Mouse (Mus musculus): ENCODE data around the gene Poc1a. TPM values are rescaled to one million over a fixed set of nuclear protein-coding genes. Genes with fewer than 3 reads are reported as not detected.

The Poc1a gene
- polyA plus RNA-seq, 1 experiment, result 7.6 TPM

GRCm38 (mm10) chr9:106306662-106307351 lies 25.9 kb downstream of the Poc1a start:
- Histone ChIP-seq H3ac (ENCODE audit: control insufficient read depth, insufficient read length) (no peak overlapping the region), H3K4me2 (ENCODE audit: low read depth) (no peak overlapping the region), H3K27me3 (ENCODE audit: control insufficient read depth, insufficient read depth, insufficient read length) (no peaks in the 10 kb centered on the region), H3K36me3 (ENCODE audit: control insufficient read depth, insufficient read depth) (no peaks in the 10 kb centered on the region), H3K79me2 (ENCODE audit: control insufficient read depth, insufficient read depth) (no peaks in the 10 kb centered on the region), H3K4me3 (no peak overlapping the region)
- TF ChIP-seq CEBPB (IDR thresholded peaks at IDR 0.05; ENCODE audit: insufficient read depth, poor library complexity, severe bottlenecking), result no peak
- no peak for TF ChIP-seq POLR2A (IDR thresholded peaks at IDR 0.05; ENCODE audit: insufficient read length, low read depth)
- no peak for TF ChIP-seq MYOG (IDR thresholded peaks at IDR 0.05; ENCODE audit: control insufficient read depth in 1 of 3, insufficient read depth in 1 of 3, insufficient read length in 2 of 3, low read depth in 2 of 3)
- no peak for TF ChIP-seq MAX (IDR thresholded peaks at IDR 0.05; ENCODE audit: low read depth)
- no peak for TF ChIP-seq REST (IDR thresholded peaks at IDR 0.05; ENCODE audit: insufficient read depth, insufficient read length)
- no peak for TF ChIP-seq MYOD1 (IDR thresholded peaks at IDR 0.05; ENCODE audit: control insufficient read depth in 1 of 3, insufficient read length in 2 of 3, low read depth in 2 of 3)
- TF ChIP-seq E2F4 (IDR thresholded peaks at IDR 0.05; ENCODE audit: insufficient read depth), result no peak
- no peak for TF ChIP-seq TCF3 (IDR thresholded peaks at IDR 0.05; ENCODE audit: insufficient read length, low read depth)
- no peak for TF ChIP-seq SRF (IDR thresholded peaks at IDR 0.05; ENCODE audit: control insufficient read depth, insufficient read length, low read depth)
- no peak for TF ChIP-seq USF1 (IDR thresholded peaks at IDR 0.05; ENCODE audit: low read depth)
- no peak for TF ChIP-seq TCF12 (IDR thresholded peaks at IDR 0.05; ENCODE audit: insufficient read depth, poor library complexity, severe bottlenecking)
- no peak for TF ChIP-seq POLR2AphosphoS2 (IDR thresholded peaks at IDR 0.05; ENCODE audit: insufficient read length, low read depth)

- H3K4me3 ChIP-seq, result no peak overlapping the region
- TF ChIP-seq POLR2A (IDR thresholded peaks at IDR 0.05; ENCODE audit: insufficient read length, low read depth) (no peak), USF1 (IDR thresholded peaks at IDR 0.05; ENCODE audit: low read depth) (no peak), MYOG (IDR thresholded peaks at IDR 0.05; ENCODE audit: control insufficient read depth in 1 of 3, insufficient read depth in 1 of 3, insufficient read length in 2 of 3, low read depth in 2 of 3) (no peak)
- H3ac ChIP-seq (ENCODE audit: control insufficient read depth, insufficient read length), result no peak overlapping the region
- no peaks in the 10 kb centered on the region for H3K27me3 ChIP-seq (ENCODE audit: control insufficient read depth, insufficient read depth, insufficient read length)
- H3K4me2 ChIP-seq (ENCODE audit: low read depth), result no peak overlapping the region
- no peaks in the 10 kb centered on the region for H3K36me3 ChIP-seq (ENCODE audit: control insufficient read depth, insufficient read depth)
- H3K79me2 ChIP-seq (ENCODE audit: control insufficient read depth, insufficient read depth), result no peaks in the 10 kb centered on the region
Observed at GRCm38 (mm10) chr9:106308151-106308550, 27.3 kb downstream of the Poc1a start.

GRCm38 (mm10) chr9:106308555-106308954 lies 27.7 kb downstream of the Poc1a start:
- no peak overlapping the region for H3ac ChIP-seq (ENCODE audit: control insufficient read depth, insufficient read length)
- H3K4me3 ChIP-seq, result no peak overlapping the region
- H3K27me3 ChIP-seq (ENCODE audit: control insufficient read depth, insufficient read depth, insufficient read length), result no peaks in the 10 kb centered on the region
- no peaks in the 10 kb centered on the region for H3K36me3 ChIP-seq (ENCODE audit: control insufficient read depth, insufficient read depth)
- TF ChIP-seq SRF (IDR thresholded peaks at IDR 0.05; ENCODE audit: control insufficient read depth, insufficient read length, low read depth), result no peak
- TF ChIP-seq MYOD1 (IDR thresholded peaks at IDR 0.05; ENCODE audit: control insufficient read depth in 1 of 3, insufficient read length in 2 of 3, low read depth in 2 of 3), result no peak
- no peak for TF ChIP-seq USF1 (IDR thresholded peaks at IDR 0.05; ENCODE audit: low read depth)
- TF ChIP-seq E2F4 (IDR thresholded peaks at IDR 0.05; ENCODE audit: insufficient read depth), result no peak
- no peak for TF ChIP-seq POLR2AphosphoS2 (IDR thresholded peaks at IDR 0.05; ENCODE audit: insufficient read length, low read depth)
- no peak for TF ChIP-seq TCF3 (IDR thresholded peaks at IDR 0.05; ENCODE audit: insufficient read length, low read depth)
- no peak for TF ChIP-seq POLR2A (IDR thresholded peaks at IDR 0.05; ENCODE audit: insufficient read length, low read depth)
- H3K79me2 ChIP-seq (ENCODE audit: control insufficient read depth, insufficient read depth), result no peaks in the 10 kb centered on the region
- H3K4me2 ChIP-seq (ENCODE audit: low read depth), result no peak overlapping the region

GRCm38 (mm10) chr9:106308983-106309382 lies 28.1 kb downstream of the Poc1a start:
- no peak for TF ChIP-seq SRF (IDR thresholded peaks at IDR 0.05; ENCODE audit: control insufficient read depth, insufficient read length, low read depth)
- no peak overlapping the region for H3K4me3 ChIP-seq
- H3K79me2 ChIP-seq (ENCODE audit: control insufficient read depth, insufficient read depth), result no peaks in the 10 kb centered on the region
- H3K27me3 ChIP-seq (ENCODE audit: control insufficient read depth, insufficient read depth, insufficient read length), result no peaks in the 10 kb centered on the region
- H3K36me3 ChIP-seq (ENCODE audit: control insufficient read depth, insufficient read depth), result no peaks in the 10 kb centered on the region
- H3K4me2 ChIP-seq (ENCODE audit: low read depth), result no peak overlapping the region
- no peak overlapping the region for H3ac ChIP-seq (ENCODE audit: control insufficient read depth, insufficient read length)

GRCm38 (mm10) chr9:106309859-106310258 lies 29.0 kb downstream of the Poc1a start:
- no peak overlapping the region for H3ac ChIP-seq (ENCODE audit: control insufficient read depth, insufficient read length)
- H3K79me2 ChIP-seq (ENCODE audit: control insufficient read depth, insufficient read depth), result no peaks in the 10 kb centered on the region
- no peak overlapping the region for H3K4me3 ChIP-seq
- no peaks in the 10 kb centered on the region for H3K36me3 ChIP-seq (ENCODE audit: control insufficient read depth, insufficient read depth)
- no peak for TF ChIP-seq MYOD1 (IDR thresholded peaks at IDR 0.05; ENCODE audit: control insufficient read depth in 1 of 3, insufficient read length in 2 of 3, low read depth in 2 of 3)
- TF ChIP-seq REST (IDR thresholded peaks at IDR 0.05; ENCODE audit: insufficient read depth, insufficient read length), result no peak
- no peak for TF ChIP-seq MAX (IDR thresholded peaks at IDR 0.05; ENCODE audit: low read depth)
- no peak for TF ChIP-seq USF1 (IDR thresholded peaks at IDR 0.05; ENCODE audit: low read depth)
- no peak for TF ChIP-seq POLR2AphosphoS2 (IDR thresholded peaks at IDR 0.05; ENCODE audit: insufficient read length, low read depth)
- no peak for TF ChIP-seq E2F4 (IDR thresholded peaks at IDR 0.05; ENCODE audit: insufficient read depth)
- TF ChIP-seq CEBPB (IDR thresholded peaks at IDR 0.05; ENCODE audit: insufficient read depth, poor library complexity, severe bottlenecking), result no peak
- no peak for TF ChIP-seq SRF (IDR thresholded peaks at IDR 0.05; ENCODE audit: control insufficient read depth, insufficient read length, low read depth)
- TF ChIP-seq TCF3 (IDR thresholded peaks at IDR 0.05; ENCODE audit: insufficient read length, low read depth), result no peak
- no peak for TF ChIP-seq TCF12 (IDR thresholded peaks at IDR 0.05; ENCODE audit: insufficient read depth, poor library complexity, severe bottlenecking)
- no peak for TF ChIP-seq POLR2A (IDR thresholded peaks at IDR 0.05; ENCODE audit: insufficient read length, low read depth)
- no peak for TF ChIP-seq MYOG (IDR thresholded peaks at IDR 0.05; ENCODE audit: control insufficient read depth in 1 of 3, insufficient read depth in 1 of 3, insufficient read length in 2 of 3, low read depth in 2 of 3)
- H3K27me3 ChIP-seq (ENCODE audit: control insufficient read depth, insufficient read depth, insufficient read length), result no peaks in the 10 kb centered on the region
- H3K4me2 ChIP-seq (ENCODE audit: low read depth), result no peak overlapping the region

Measured in myocyte (in vitro differentiated cells).